Mouse (Mus musculus): ENCODE measurements around the gene Epn2. TPM values are rescaled to one million over a fixed set of nuclear protein-coding genes. Genes with fewer than 3 reads are reported as not detected.

Gene Epn2
- total RNA-seq, 1 experiment = 33.1 TPM

GRCm38 (mm10) chr11:61590516-61591213, 11.2 kb upstream of the Epn2 start:
- in situ Hi-C loops (cut with MboI; ENCODE audit: low sequenced_read_pairs in 2 of 2, unreplicated experiment in 2 of 2) = no loop called here
- no peak overlapping the region for H3K4me3 ChIP-seq (ENCODE audit: insufficient read depth in 1 of 2, low read depth in 1 of 2, low read length in 2 of 2, poor library complexity in 1 of 2, severe bottlenecking in 1 of 2)
- H3K4me1 ChIP-seq (ENCODE audit: control insufficient read depth in 2 of 2, insufficient read depth in 2 of 2, low read length in 2 of 2, poor library complexity in 1 of 2) = peaks cover 0 to 3% of the 10 kb centered on the region in 2 experiments; a peak in 1 of 4 replicates
- 0 out of 2 replicates have a peak, but pooled peaks cover 1% of the 10 kb centered on the region for H3K9me3 ChIP-seq (ENCODE audit: control insufficient read depth, insufficient read depth, low read depth, low read length)
- H3K27ac ChIP-seq (ENCODE audit: insufficient read depth, low read depth, low read length, poor library complexity, severe bottlenecking) = no peak overlapping the region
- no peaks in the 10 kb centered on the region for H3K36me3 ChIP-seq (ENCODE audit: control insufficient read depth, insufficient read depth, low read length, poor library complexity, severe bottlenecking)
- no peak for DNase-seq (ENCODE audit: low read depth, low spot score)
- H3K9ac ChIP-seq (ENCODE audit: insufficient read depth, low read depth, low read length, poor library complexity, severe bottlenecking) = no peak overlapping the region
- TF ChIP-seq CHD2 (IDR thresholded peaks at IDR 0.05; ENCODE audit: low read depth, low read length) (no peak), HCFC1 (IDR thresholded peaks at IDR 0.05; ENCODE audit: borderline replicate concordance, insufficient read depth, low read length) (no peak), ZNF384 (IDR thresholded peaks at IDR 0.05; ENCODE audit: low read depth, low read length) (no peak), MAFK (IDR thresholded peaks at IDR 0.05; ENCODE audit: insufficient read depth, low read depth, low read length) (no peak)

DNA sequence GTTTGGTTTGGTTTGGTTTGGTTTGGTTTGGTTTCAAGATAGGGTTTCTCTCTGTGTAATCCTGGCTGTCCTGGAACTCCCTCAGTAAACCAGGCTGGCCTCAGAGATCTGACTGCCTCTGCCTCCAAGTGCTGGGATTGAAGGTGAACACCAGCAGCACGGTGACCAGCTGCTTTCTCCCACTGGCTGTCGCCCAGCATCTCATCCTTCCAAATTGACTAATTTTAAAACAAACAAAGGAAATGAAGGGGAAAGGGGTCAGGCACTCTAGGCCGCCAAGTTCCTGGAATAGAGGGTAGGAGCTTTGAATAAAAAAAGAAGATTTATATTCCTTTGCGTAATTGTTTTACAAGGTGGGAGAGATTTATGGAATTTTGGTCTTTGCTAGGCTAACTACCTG, 5.9 kb upstream of the Epn2 start:
- no peak overlapping the region for H3K4me3 ChIP-seq (ENCODE audit: insufficient read depth in 1 of 2, low read depth in 1 of 2, low read length in 2 of 2, poor library complexity in 1 of 2, severe bottlenecking in 1 of 2)
- DNase-seq (ENCODE audit: low read depth, low spot score) = peak; percentile 7
- in situ Hi-C loops (cut with MboI; ENCODE audit: low sequenced_read_pairs in 2 of 2, unreplicated experiment in 2 of 2) = no loop called here
- H3K9me3 ChIP-seq (ENCODE audit: control insufficient read depth, insufficient read depth, low read depth, low read length) = no peaks in the 10 kb centered on the region
- no peak overlapping the region; the same call in 1 of the 2 replicates for H3K27ac ChIP-seq (ENCODE audit: insufficient read depth, low read depth, low read length, poor library complexity, severe bottlenecking)
- no peak overlapping the region for H3K9ac ChIP-seq (ENCODE audit: insufficient read depth, low read depth, low read length, poor library complexity, severe bottlenecking)
- TF ChIP-seq ZNF384 (IDR thresholded peaks at IDR 0.05; ENCODE audit: low read depth, low read length) = no peak
- TF ChIP-seq CHD2 (IDR thresholded peaks at IDR 0.05; ENCODE audit: low read depth, low read length) = no peak
- TF ChIP-seq HCFC1 (IDR thresholded peaks at IDR 0.05; ENCODE audit: borderline replicate concordance, insufficient read depth, low read length) = no peak
- TF ChIP-seq MAFK (IDR thresholded peaks at IDR 0.05; ENCODE audit: insufficient read depth, low read depth, low read length) = no peak
- TF ChIP-seq ZC3H11A (IDR thresholded peaks at IDR 0.05; ENCODE audit: borderline replicate concordance, low read depth, low read length) = no peak
- H3K4me1 ChIP-seq (ENCODE audit: control insufficient read depth in 2 of 2, insufficient read depth in 2 of 2, low read length in 2 of 2, poor library complexity in 1 of 2) = peaks cover 12 to 15% of the 10 kb centered on the region in 2 experiments
- no peaks in the 10 kb centered on the region for H3K36me3 ChIP-seq (ENCODE audit: control insufficient read depth, insufficient read depth, low read length, poor library complexity, severe bottlenecking)

GRCm38 (mm10) chr11:61584830-61585229, 5.3 kb upstream of the Epn2 start:
- H3K4me3 ChIP-seq (ENCODE audit: insufficient read depth in 1 of 2, low read depth in 1 of 2, low read length in 2 of 2, poor library complexity in 1 of 2, severe bottlenecking in 1 of 2) = peak overlapping the region in 1 of 2 experiments; percentile 10; a peak in 1 of 4 replicates
- peaks cover 12 to 21% of the 10 kb centered on the region in 2 experiments for H3K4me1 ChIP-seq (ENCODE audit: control insufficient read depth in 2 of 2, insufficient read depth in 2 of 2, low read length in 2 of 2, poor library complexity in 1 of 2)
- peak; percentile 63 for DNase-seq (ENCODE audit: low read depth, low spot score)
- TF ChIP-seq MAFK (IDR thresholded peaks at IDR 0.05; ENCODE audit: insufficient read depth, low read depth, low read length) (no peak), CHD2 (IDR thresholded peaks at IDR 0.05; ENCODE audit: low read depth, low read length) (no peak), HCFC1 (IDR thresholded peaks at IDR 0.05; ENCODE audit: borderline replicate concordance, insufficient read depth, low read length) (no peak), ZNF384 (IDR thresholded peaks at IDR 0.05; ENCODE audit: low read depth, low read length) (no peak), ZC3H11A (IDR thresholded peaks at IDR 0.05; ENCODE audit: borderline replicate concordance, low read depth, low read length) (no peak)
- no peaks in the 10 kb centered on the region for H3K36me3 ChIP-seq (ENCODE audit: control insufficient read depth, insufficient read depth, low read length, poor library complexity, severe bottlenecking)
- in situ Hi-C loops (cut with MboI; ENCODE audit: low sequenced_read_pairs in 2 of 2, unreplicated experiment in 2 of 2) = no loop called here
- H3K27ac ChIP-seq (ENCODE audit: insufficient read depth, low read depth, low read length, poor library complexity, severe bottlenecking) = peak overlapping the region; percentile 27; the same call in 1 of the 2 replicates
- no peak overlapping the region for H3K9ac ChIP-seq (ENCODE audit: insufficient read depth, low read depth, low read length, poor library complexity, severe bottlenecking)
- H3K9me3 ChIP-seq (ENCODE audit: control insufficient read depth, insufficient read depth, low read depth, low read length) = no peaks in the 10 kb centered on the region

GRCm38 (mm10) chr11:61584096-61584495, 4.6 kb upstream of the Epn2 start:
- TF ChIP-seq HCFC1 (IDR thresholded peaks at IDR 0.05; ENCODE audit: borderline replicate concordance, insufficient read depth, low read length) = no peak
- TF ChIP-seq MAFK (IDR thresholded peaks at IDR 0.05; ENCODE audit: insufficient read depth, low read depth, low read length) = no peak
- TF ChIP-seq ZC3H11A (IDR thresholded peaks at IDR 0.05; ENCODE audit: borderline replicate concordance, low read depth, low read length) = no peak
- TF ChIP-seq ZNF384 (IDR thresholded peaks at IDR 0.05; ENCODE audit: low read depth, low read length) = no peak
- TF ChIP-seq CHD2 (IDR thresholded peaks at IDR 0.05; ENCODE audit: low read depth, low read length) = no peak
- H3K9me3 ChIP-seq (ENCODE audit: control insufficient read depth, insufficient read depth, low read depth, low read length) = no peaks in the 10 kb centered on the region
- H3K9ac ChIP-seq (ENCODE audit: insufficient read depth, low read depth, low read length, poor library complexity, severe bottlenecking) = 0 out of 2 replicates have a peak overlapping the region, but pooled peaks have one; percentile 34
- DNase-seq (ENCODE audit: low read depth, low spot score) = peak; percentile 40
- peak overlapping the region; percentile 27; the same call in 1 of the 2 replicates for H3K27ac ChIP-seq (ENCODE audit: insufficient read depth, low read depth, low read length, poor library complexity, severe bottlenecking)
- peak overlapping the region in 1 of 2 experiments; percentile 10; a peak in 1 of 4 replicates for H3K4me3 ChIP-seq (ENCODE audit: insufficient read depth in 1 of 2, low read depth in 1 of 2, low read length in 2 of 2, poor library complexity in 1 of 2, severe bottlenecking in 1 of 2)
- in situ Hi-C loops (cut with MboI; ENCODE audit: low sequenced_read_pairs in 2 of 2, unreplicated experiment in 2 of 2) = no loop called here
- peaks cover 12 to 22% of the 10 kb centered on the region in 2 experiments for H3K4me1 ChIP-seq (ENCODE audit: control insufficient read depth in 2 of 2, insufficient read depth in 2 of 2, low read length in 2 of 2, poor library complexity in 1 of 2)
- H3K36me3 ChIP-seq (ENCODE audit: control insufficient read depth, insufficient read depth, low read length, poor library complexity, severe bottlenecking) = no peaks in the 10 kb centered on the region

Measured in ES-E14 (cell line).